Mouse (Mus musculus) embryonic facial prominence, embryonic 12.5 days (tissue): ENCODE measurements around the gene Pnmal2. TPM values are rescaled to one million over a fixed set of nuclear protein-coding genes. Genes with fewer than 3 reads are reported as not detected.

Experiments used
- ATAC-seq: fragments of 200-750 bp; cut with Nextera tagmentation; 2 replicates; pipeline ENCODE4 v1.8.0; 2017; ENCODE audit not compliant: insufficient number of reproducible peaks, insufficient read depth, low FRiP score, low TSS enrichment
- H3K27ac ChIP-seq: fragments of 300-500 bp; sonication (generic); 2 replicates; pipeline ENCODE4 v1.5.1; 2016; ENCODE audit warnings: mild to moderate bottlenecking
- H3K27me3 ChIP-seq: fragments of 300-500 bp; sonication (generic); 2 replicates; pipeline ENCODE4 v1.6.1; 2016; ENCODE audit warnings: mild to moderate bottlenecking, moderate library complexity
- H3K36me3 ChIP-seq: fragments of 300-500 bp; sonication (generic); 2 replicates; pipeline ENCODE4 v1.6.1; 2016; ENCODE audit warnings: mild to moderate bottlenecking
- H3K4me1 ChIP-seq: fragments of 300-500 bp; sonication (generic); 2 replicates; pipeline ENCODE4 v1.6.1; 2016
- H3K4me2 ChIP-seq: fragments of 300-500 bp; sonication (generic); replicated peaks from 2 replicates; pipeline ENCODE4 v1.6.1; 2016; ENCODE audit warnings: mild to moderate bottlenecking, moderate library complexity
- H3K4me3 ChIP-seq: fragments of 300-500 bp; sonication (generic); 2 replicates; pipeline ENCODE4 v1.5.1; 2016; ENCODE audit warnings: mild to moderate bottlenecking
- H3K9ac ChIP-seq: fragments of 300-500 bp; sonication (generic); 2 replicates; pipeline ENCODE4 v1.6.1; 2016; ENCODE audit warnings: mild to moderate bottlenecking, moderate library complexity
- H3K9me3 ChIP-seq: fragments of 300-500 bp; sonication (generic); 2 replicates; pipeline ENCODE4 v1.6.1; 2016; ENCODE audit warnings: mild to moderate bottlenecking, moderate library complexity
- WGBS: fragments of 180-500 bp; shearing (Covaris S2); methylation state at CpG from one replicate; pipeline ENCODE4 v1.1.7; 2016; 5-methylcytosine and 5-hydroxymethylcytosine counted together
- polyA plus RNA-seq: library from polyadenylated mRNA; unstranded; fragments of >200 nt; fragmentation: Nextera tagmentation; extraction: Ambion mirVana; gene quantifications from 2 replicates; pipeline ENCODE4 v1.2.1, GENCODE M21; 2016

Pnmal2 gene
- polyA plus RNA-seq: 15.9 and 16.6 TPM in 2 replicates

DNA sequence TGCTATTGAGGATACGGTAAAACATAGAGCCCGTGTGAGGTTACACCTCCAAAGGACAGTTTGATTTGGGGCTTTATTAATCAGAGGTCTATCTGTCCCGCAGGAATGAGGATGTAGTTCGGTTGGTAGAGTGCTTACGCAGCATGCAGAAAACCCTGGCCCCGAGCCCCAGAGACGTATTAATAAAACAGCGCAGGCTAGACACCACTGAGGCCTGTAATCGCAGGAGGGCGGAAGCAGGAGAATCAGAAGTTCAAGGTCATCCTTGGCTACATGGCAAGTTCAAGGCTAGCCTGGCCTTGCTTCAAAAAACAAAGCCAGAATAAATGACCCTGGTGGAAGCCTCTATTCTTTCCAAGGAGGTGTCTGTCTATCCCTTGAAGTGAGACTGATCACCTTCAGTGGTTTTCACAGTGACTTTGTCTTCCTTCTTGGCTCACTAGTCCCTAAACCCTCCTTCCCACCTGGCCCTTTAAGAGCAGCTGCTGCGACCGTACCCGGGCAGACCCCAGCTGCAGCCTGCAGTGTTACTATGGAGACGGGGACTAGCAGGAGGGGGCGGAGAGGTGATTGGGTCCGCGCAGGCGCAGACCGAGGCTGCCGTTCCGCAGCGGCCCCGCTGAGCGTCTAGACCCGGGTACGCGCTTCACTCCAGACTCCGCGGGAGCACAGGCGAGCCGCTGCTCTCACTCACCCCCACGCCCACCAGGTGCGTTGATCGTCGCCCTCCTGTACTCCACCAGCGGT lies at the start of gene Pnmal2:
Pnmal2 (plus strand) TSS at position 622 of the 747 bp plus-strand sequence.
- peak; percentile 86 for ATAC-seq
- peak within 1 kb of the TSS; percentile 70 for H3K4me2 ChIP-seq
- H3K4me1 ChIP-seq: peaks cover 39% of the 10 kb centered on the region
- WGBS: 13% methylated on average over 36 of the region's 36 CpGs
- H3K9me3 ChIP-seq: no peaks in the 10 kb centered on the region
- no peaks in the 10 kb centered on the region for H3K36me3 ChIP-seq
- peak within 1 kb of the TSS; percentile 66 for H3K9ac ChIP-seq
- H3K27ac ChIP-seq: 0 out of 2 replicates have a peak within 1 kb of the TSS, but pooled peaks have one; percentile 25
- H3K27me3 ChIP-seq: peaks cover 44% of the 10 kb centered on the region
- peak within 1 kb of the TSS; percentile 62 for H3K4me3 ChIP-seq

GRCm38 (mm10) chr7:16895000-16895399 lies 49.5 kb upstream of the Pnmal2 start:
- H3K36me3 ChIP-seq: no peaks in the 10 kb centered on the region
- peak overlapping the region; percentile 47 for H3K9ac ChIP-seq
- H3K9me3 ChIP-seq: no peaks in the 10 kb centered on the region
- H3K4me1 ChIP-seq: peaks cover 55% of the 10 kb centered on the region
- H3K4me3 ChIP-seq: peak overlapping the region; percentile 24
- WGBS: under 1% methylated on average over 24 of the region's 24 CpGs
- ATAC-seq: no peak
- H3K27me3 ChIP-seq: peaks cover 10% of the 10 kb centered on the region; the same call in 1 of the 2 replicates
- H3K27ac ChIP-seq: 0 out of 2 replicates have a peak overlapping the region, but pooled peaks have one; percentile 46
- H3K4me2 ChIP-seq: peak overlapping the region; percentile 57

- peaks cover 10% of the 10 kb centered on the region; the same call in 1 of the 2 replicates for H3K27me3 ChIP-seq
- H3K4me1 ChIP-seq: peaks cover 56% of the 10 kb centered on the region
- peak overlapping the region; percentile 57 for H3K4me2 ChIP-seq
- no peaks in the 10 kb centered on the region for H3K9me3 ChIP-seq
- H3K4me3 ChIP-seq: peak overlapping the region; percentile 24; the same call in 1 of the 2 replicates
- WGBS: 31% methylated on average over 10 of the region's 10 CpGs
- H3K9ac ChIP-seq: peak overlapping the region; percentile 47; the same call in 1 of the 2 replicates
- H3K36me3 ChIP-seq: no peaks in the 10 kb centered on the region
- ATAC-seq: no peak
- 0 out of 2 replicates have a peak overlapping the region, but pooled peaks have one; percentile 46 for H3K27ac ChIP-seq
These were observed 49.0 kb upstream of the Pnmal2 start for GRCm38 (mm10) chr7:16895511-16895910.

DNA sequence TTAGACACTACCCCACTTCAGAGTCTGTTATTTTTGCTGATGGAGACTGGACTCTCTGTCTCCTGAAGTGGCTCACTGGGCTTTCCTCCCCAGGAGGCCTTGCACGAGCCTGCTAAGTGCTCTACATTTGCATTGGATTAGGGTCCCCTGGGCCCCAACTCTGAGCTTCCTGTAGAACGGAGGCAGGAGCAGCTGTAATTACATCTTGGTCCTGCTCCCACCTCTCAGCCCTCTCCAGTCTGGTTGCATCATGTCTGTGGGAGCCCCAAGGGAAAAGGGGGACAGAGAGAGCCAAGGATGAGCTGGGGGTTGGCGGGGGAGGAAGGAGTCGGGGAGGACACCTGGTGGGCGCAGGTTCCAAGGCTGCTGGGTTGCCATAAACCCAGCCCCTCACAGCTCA lies 44.0 kb upstream of the Pnmal2 start:
- no peak overlapping the region for H3K4me2 ChIP-seq
- no peak overlapping the region for H3K9ac ChIP-seq
- H3K27me3 ChIP-seq: no peaks in the 10 kb centered on the region
- H3K4me3 ChIP-seq: no peak overlapping the region
- peaks cover 26% of the 10 kb centered on the region for H3K4me1 ChIP-seq
- 16% methylated on average over 5 of the region's 5 CpGs for WGBS
- H3K9me3 ChIP-seq: no peaks in the 10 kb centered on the region
- H3K27ac ChIP-seq: no peak overlapping the region
- ATAC-seq: no peak
- H3K36me3 ChIP-seq: no peaks in the 10 kb centered on the region

- ATAC-seq: no peak
- Histone ChIP-seq H3K36me3 (no peaks in the 10 kb centered on the region), H3K4me1 (peaks cover 41% of the 10 kb centered on the region), H3K27ac (no peak overlapping the region), H3K9ac (no peak overlapping the region), H3K9me3 (no peaks in the 10 kb centered on the region), H3K4me3 (no peak overlapping the region), H3K27me3 (no peaks in the 10 kb centered on the region), H3K4me2 (no peak overlapping the region)
- 81% methylated on average over 2 of the region's 2 CpGs for WGBS
These were observed 41.0 kb upstream of the Pnmal2 start for GRCm38 (mm10) chr7:16903439-16903955.

DNA sequence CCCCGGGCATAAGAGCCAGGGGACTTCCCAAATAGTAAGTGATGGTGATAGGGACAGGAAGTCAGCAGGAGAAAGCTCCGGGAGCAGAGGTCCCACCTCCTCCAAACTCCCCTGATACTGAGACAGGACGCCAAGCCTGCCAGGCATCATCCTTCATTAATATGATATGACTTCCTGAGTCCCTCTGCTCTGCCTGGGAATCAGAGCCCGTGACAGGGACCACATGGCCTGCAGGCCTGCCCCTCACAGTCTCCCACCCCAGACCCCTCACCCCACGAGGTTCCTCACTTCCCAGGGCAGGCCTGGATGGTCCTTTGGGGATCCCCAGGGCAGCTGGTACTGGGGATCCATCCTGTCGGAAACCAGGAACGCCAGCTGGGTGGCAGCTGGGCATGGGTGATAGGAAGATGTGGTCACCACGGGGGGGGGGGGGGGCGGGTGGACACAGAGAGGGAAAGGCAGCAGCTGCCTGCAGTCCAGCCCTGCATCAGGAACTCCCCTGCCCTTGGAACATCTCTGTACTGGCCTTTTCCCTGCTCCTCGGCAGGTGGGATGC lies 40.3 kb upstream of the Pnmal2 start:
- Histone ChIP-seq H3K4me2 (no peak overlapping the region), H3K27me3 (no peaks in the 10 kb centered on the region), H3K27ac (no peak overlapping the region), H3K9me3 (no peaks in the 10 kb centered on the region), H3K9ac (no peak overlapping the region), H3K4me1 (peaks cover 47% of the 10 kb centered on the region), H3K36me3 (no peaks in the 10 kb centered on the region), H3K4me3 (no peak overlapping the region)
- 36% methylated on average over 8 of the region's 10 CpGs for WGBS
- ATAC-seq: no peak

- Histone ChIP-seq H3K4me1 (peaks cover 47% of the 10 kb centered on the region), H3K36me3 (no peaks in the 10 kb centered on the region), H3K9me3 (no peaks in the 10 kb centered on the region), H3K27ac (peak overlapping the region; percentile 19), H3K9ac (no peak overlapping the region), H3K4me2 (no peak overlapping the region), H3K4me3 (no peak overlapping the region), H3K27me3 (no peaks in the 10 kb centered on the region)
- 40% methylated on average over 9 of the region's 9 CpGs for WGBS
- ATAC-seq: no peak
These were observed 38.9 kb upstream of the Pnmal2 start for GRCm38 (mm10) chr7:16905491-16906021.

DNA sequence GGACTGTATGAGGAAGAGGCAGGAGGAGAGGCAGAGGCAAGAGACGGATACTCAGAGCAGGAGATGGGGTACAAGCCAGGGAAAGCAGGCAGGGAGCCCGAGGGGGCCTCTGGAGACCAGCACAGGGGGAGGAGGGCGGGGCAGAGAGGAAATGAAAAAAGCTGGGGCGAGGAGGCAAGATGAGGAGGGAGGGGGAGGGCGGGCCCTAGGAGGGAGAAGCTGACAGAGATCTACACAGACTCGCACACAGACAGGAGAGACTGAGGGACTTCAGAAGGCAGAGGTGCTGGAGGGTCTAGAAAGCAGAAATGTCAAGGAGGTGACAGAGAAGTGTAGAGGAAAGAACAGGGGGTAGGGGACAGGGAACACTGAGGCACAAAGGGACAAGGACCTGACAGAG lies 38.2 kb upstream of the Pnmal2 start, which contains the start of gene Ptgir:
Ptgir (plus strand) TSS at position 210 of the 400 bp plus-strand sequence.
- Histone ChIP-seq H3K27me3 (no peaks in the 10 kb centered on the region), H3K9ac (no peak within 1 kb of the TSS; the same call in 1 of the 2 replicates), H3K4me1 (peaks cover 43% of the 10 kb centered on the region), H3K27ac (peak within 1 kb of the TSS; percentile 19), H3K4me2 (no peak within 1 kb of the TSS), H3K9me3 (no peaks in the 10 kb centered on the region), H3K4me3 (no peak within 1 kb of the TSS), H3K36me3 (no peaks in the 10 kb centered on the region)
- ATAC-seq: no peak
- 7% methylated on average over 6 of the region's 6 CpGs for WGBS

- WGBS: 94% methylated on average over 41 of the region's 41 CpGs
These were observed 37.5 kb upstream of the Pnmal2 start for GRCm38 (mm10) chr7:16906889-16907559.

GRCm38 (mm10) chr7:16907842-16908241 lies 36.6 kb upstream of the Pnmal2 start:
- Histone ChIP-seq H3K9ac (no peak overlapping the region), H3K9me3 (no peaks in the 10 kb centered on the region), H3K36me3 (no peaks in the 10 kb centered on the region), H3K4me2 (no peak overlapping the region), H3K27me3 (no peaks in the 10 kb centered on the region), H3K27ac (no peak overlapping the region), H3K4me1 (peaks cover 41% of the 10 kb centered on the region), H3K4me3 (no peak overlapping the region)
- WGBS: 78% methylated on average over 7 of the region's 7 CpGs
- ATAC-seq: no peak

More at GRCm38 (mm10) chr7:16906889-16907559, 37.5 kb upstream of the Pnmal2 start:
- Histone ChIP-seq H3K4me2 (no peak overlapping the region), H3K4me1 (peaks cover 39% of the 10 kb centered on the region), H3K4me3 (no peak overlapping the region), H3K27me3 (no peaks in the 10 kb centered on the region), H3K27ac (no peak overlapping the region), H3K9me3 (no peaks in the 10 kb centered on the region), H3K36me3 (no peaks in the 10 kb centered on the region), H3K9ac (no peak overlapping the region)
- no peak for ATAC-seq

DNA sequence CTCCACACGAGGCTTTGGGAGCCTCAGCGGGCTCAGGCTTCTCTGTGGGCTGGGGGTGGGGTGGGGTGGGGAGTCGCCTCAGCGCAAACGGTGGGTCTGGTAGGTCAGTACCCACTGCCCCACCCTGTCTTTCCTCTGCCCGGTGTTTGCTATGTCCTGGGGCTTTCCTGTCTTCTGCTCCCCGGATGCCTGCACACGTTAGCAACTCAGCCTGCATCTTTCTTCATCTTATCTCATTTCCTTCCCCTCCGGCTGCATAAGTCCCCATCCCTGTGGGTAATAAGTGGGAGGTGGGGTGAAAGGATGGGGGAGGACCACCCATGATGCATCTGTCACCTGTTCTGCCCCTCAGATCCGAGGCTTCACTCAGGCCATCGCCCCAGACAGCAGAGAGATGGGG lies 36.1 kb upstream of the Pnmal2 start:
- no peak overlapping the region for H3K9ac ChIP-seq
- no peak overlapping the region for H3K27ac ChIP-seq
- H3K27me3 ChIP-seq: no peaks in the 10 kb centered on the region
- WGBS: 50% methylated on average over 11 of the region's 11 CpGs
- no peaks in the 10 kb centered on the region for H3K36me3 ChIP-seq
- H3K9me3 ChIP-seq: no peaks in the 10 kb centered on the region
- peaks cover 41% of the 10 kb centered on the region for H3K4me1 ChIP-seq
- no peak overlapping the region for H3K4me3 ChIP-seq
- no peak for ATAC-seq
- H3K4me2 ChIP-seq: 0 out of 2 replicates have a peak overlapping the region, but pooled peaks have one; percentile 9
